Mouse (Mus musculus) kidney, postnatal 0 days (tissue): Measurements from ENCODE around the gene Imp4. TPM values are rescaled to one million over a fixed set of nuclear protein-coding genes. Genes with fewer than 3 reads are reported as not detected.

Experiments
- ATAC-seq: fragments of 200-750 bp; cut with Nextera tagmentation; replicated peaks from 2 replicates; pipeline ENCODE4 v1.8.0; 2017; ENCODE audit warnings: low read depth, moderate number of reproducible peaks, moderate TSS enrichment, moderate library complexity; ENCODE audit not compliant: low FRiP score
- DNase-seq: peaks from one replicate; pipeline ENCODE4 v3.0.0-alpha.2; 2016; ENCODE audit warnings: low spot score
- H3K27ac ChIP-seq: fragments of 300-500 bp; sonication (generic); 2 replicates; pipeline ENCODE4 v1.5.1; 2014; ENCODE audit warnings: mild to moderate bottlenecking
- H3K27me3 ChIP-seq: fragments of 300-500 bp; sonication (generic); 2 replicates; pipeline ENCODE4 v1.6.1; 2014; ENCODE audit warnings: low read length, mixed read lengths; ENCODE audit not compliant: insufficient read depth
- H3K36me3 ChIP-seq: fragments of 300-500 bp; sonication (generic); 2 replicates; pipeline ENCODE4 v1.6.1; 2014; ENCODE audit warnings: low read length, mixed read lengths; ENCODE audit not compliant: insufficient read depth
- H3K4me1 ChIP-seq: fragments of 300-500 bp; sonication (generic); replicated peaks from 2 replicates; pipeline ENCODE4 v1.6.1; 2014; ENCODE audit warnings: antibody characterized with exemption, low read length, mixed read lengths; ENCODE audit not compliant: insufficient read depth
- H3K4me2 ChIP-seq: fragments of 300-500 bp; sonication (generic); 2 replicates; pipeline ENCODE4 v1.6.1; 2014; ENCODE audit warnings: mild to moderate bottlenecking, low read length, moderate library complexity, mixed read lengths
- H3K4me3 ChIP-seq: fragments of 300-500 bp; sonication (generic); replicated peaks from 2 replicates; pipeline ENCODE4 v1.5.1; 2014; ENCODE audit warnings: low read depth, low read length
- H3K9ac ChIP-seq: fragments of 300-500 bp; sonication (generic); 2 replicates; pipeline ENCODE4 v1.6.1; 2014; ENCODE audit warnings: low read depth, low read length
- H3K9me3 ChIP-seq: fragments of 300-500 bp; sonication (generic); replicated peaks from 2 replicates; pipeline ENCODE4 v1.6.1; 2016; ENCODE audit warnings: low read length, inconsistent platforms, mixed read lengths
- CTCF ChIP-seq: IDR thresholded peaks from 2 replicates; pipeline ENCODE4 v1.5.1; 2016; ENCODE audit warnings: antibody characterized with exemption, low read depth, mild to moderate bottlenecking, moderate library complexity
- WGBS: fragments of 180-500 bp; shearing (Covaris S2); extraction: QIAGEN DNeasy Blood & Tissue Kit; methylation state at CpG from one replicate; pipeline ENCODE4 v1.1.7; 2014; 5-methylcytosine and 5-hydroxymethylcytosine counted together
- microRNA-seq: library from miRNA; unstranded; fragments of <30 nt; microRNA quantifications from one replicate; pipeline ENCODE4, GENCODE M21; 2016
- polyA plus RNA-seq: library from polyadenylated mRNA; unstranded; fragments of >200 nt; fragmentation: Nextera tagmentation; extraction: Ambion mirVana; gene quantifications from 2 replicates; pipeline ENCODE4 v1.2.1, GENCODE M21; 2015

Gene Imp4
- polyA plus RNA-seq, 1 experiment from 2014 or later = 74.9 TPM

DNA sequence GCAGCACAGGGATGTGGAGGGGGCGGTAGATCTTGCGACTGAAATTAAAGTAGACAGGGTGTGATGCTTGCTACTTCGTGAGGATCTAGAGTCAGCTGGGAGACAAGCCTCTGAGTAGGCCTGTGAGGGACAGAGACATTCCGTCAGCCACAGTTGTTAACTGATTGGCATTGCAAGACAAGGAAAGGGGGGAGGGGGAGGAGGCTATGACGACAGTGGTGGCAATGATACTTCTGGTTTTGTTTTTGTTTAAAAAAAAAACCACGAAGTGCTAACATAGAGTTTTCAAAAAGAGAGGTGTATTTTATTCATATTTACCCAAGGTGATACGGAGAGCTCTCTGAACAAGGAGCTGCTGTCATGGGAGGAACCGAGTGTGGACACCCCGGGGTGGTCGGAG, 44.8 kb downstream of the Imp4 start:
- no peaks in the 10 kb centered on the region for H3K9me3 ChIP-seq
- H3K4me3 ChIP-seq = no peak overlapping the region
- peaks cover 7% of the 10 kb centered on the region; the same call in 1 of the 2 replicates for H3K4me1 ChIP-seq
- H3K36me3 ChIP-seq = no peaks in the 10 kb centered on the region
- H3K27me3 ChIP-seq = no peaks in the 10 kb centered on the region
- TF ChIP-seq CTCF = no peak
- H3K27ac ChIP-seq = no peak overlapping the region
- WGBS = 69% methylated on average over 10 of the region's 10 CpGs
- no peak for DNase-seq
- ATAC-seq = no peak
- no peak overlapping the region for H3K9ac ChIP-seq
- no peak overlapping the region for H3K4me2 ChIP-seq

DNA sequence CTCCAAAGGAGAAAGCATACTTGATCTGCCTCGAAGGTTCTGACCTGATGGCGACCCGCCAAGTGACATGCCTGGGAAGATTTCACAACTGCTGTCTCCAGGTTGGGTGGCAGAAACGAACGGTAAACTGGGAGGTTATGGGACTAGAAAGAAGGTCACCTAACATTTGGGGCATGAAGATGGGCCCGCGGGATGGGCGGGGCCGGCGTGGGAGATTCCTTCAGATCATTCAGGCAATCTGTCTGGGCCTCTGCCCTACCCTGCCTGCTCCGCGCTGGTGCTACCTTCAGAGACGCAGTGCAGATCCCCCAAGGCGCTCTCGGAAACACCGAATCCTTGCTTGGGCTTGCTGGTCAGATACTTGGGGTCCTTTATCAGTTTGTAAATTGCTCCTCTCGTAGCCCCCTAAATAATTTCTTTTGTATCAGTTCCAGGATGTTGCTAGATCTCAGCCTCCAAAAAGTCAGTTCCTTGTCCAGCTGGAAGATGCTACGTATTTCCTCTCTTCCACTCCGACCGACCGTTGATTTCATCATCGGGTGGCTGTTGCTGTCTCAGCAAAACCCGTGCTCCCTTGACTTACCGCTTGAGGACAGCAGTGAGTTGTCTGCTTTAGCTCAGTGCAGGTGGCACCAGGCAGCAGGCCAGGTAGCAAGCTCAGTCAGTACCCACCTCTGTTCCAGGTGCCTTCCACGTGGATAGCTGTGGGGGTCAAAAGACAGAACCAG, 46.0 kb downstream of the Imp4 start:
- Histone ChIP-seq H3K4me3 (peak overlapping the region; percentile 13), H3K27me3 (no peaks in the 10 kb centered on the region), H3K4me2 (peak overlapping the region; percentile 54), H3K9ac (no peak overlapping the region), H3K9me3 (no peaks in the 10 kb centered on the region), H3K27ac (no peak overlapping the region), H3K36me3 (no peaks in the 10 kb centered on the region), H3K4me1 (peaks cover 7% of the 10 kb centered on the region; the same call in 1 of the 2 replicates)
- TF ChIP-seq CTCF = peak; percentile 72
- 5% methylated on average over 25 of the region's 25 CpGs for WGBS
- peak; percentile 43; the same call in 1 of the 2 replicates for ATAC-seq
- peak; percentile 61 for DNase-seq

DNA sequence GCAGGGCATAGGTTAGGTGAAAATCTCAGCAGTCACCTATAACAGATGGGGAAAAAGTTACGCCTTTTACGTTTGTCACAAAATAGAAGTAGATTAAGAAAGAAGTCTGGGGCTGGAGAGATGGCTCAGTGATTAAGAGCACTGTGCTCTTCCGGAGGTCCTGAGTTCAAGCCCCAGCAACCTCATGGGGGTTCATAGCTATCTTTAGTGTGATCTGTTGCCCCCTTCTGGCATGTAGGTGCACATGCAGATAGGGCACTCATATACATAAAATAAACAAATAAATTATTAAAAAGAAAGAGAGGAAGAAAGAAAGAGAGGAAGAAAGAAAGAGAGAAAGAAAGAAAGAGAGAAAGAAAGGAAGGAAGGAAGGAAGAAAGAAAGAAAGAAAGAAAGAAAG, 47.7 kb downstream of the Imp4 start:
- no peak; the same call in 1 of the 2 replicates for TF ChIP-seq CTCF
- 90% methylated on average over 3 of the region's 3 CpGs for whole genome bisulfite sequencing

DNA sequence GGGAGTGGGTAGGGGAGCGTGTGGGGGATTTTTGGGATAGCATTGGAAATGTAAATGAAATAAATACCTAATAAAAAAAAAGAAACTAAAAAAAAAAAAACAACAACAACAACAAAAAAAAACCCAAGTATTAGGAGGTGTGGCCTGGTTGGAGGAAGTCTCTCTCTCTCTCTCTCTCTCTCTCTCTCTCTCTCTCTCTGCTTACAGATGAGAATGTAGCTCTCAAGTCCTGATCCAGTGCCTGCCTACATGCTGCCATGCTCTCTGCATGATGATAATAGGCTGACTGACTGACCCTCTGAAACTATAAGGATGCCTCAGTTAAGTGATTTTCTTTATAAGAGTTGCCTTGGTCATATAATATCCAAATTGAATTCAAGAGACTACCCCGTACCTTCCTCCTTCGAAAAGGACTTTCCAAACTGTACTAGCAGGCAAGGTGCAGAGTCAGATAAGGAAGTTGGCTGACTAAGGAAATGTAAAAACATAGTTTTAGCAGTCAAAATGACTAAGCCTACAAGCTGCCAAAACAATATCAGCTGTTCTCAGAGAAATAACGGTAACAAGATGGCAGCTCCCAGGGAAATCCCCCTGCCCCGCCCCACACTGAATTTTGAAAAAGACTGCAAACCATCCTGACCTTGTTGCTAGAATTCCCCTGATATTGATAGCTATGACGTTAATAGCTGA, 50.3 kb downstream of the Imp4 start:
- DNase-seq (no peak), ATAC-seq (no peak)
- no peak overlapping the region for H3K4me2 ChIP-seq
- no peak for TF ChIP-seq CTCF
- no peaks in the 10 kb centered on the region for H3K36me3 ChIP-seq
- no peaks in the 10 kb centered on the region for H3K27me3 ChIP-seq
- WGBS = 90% methylated on average over 6 of the region's 6 CpGs
- no peak overlapping the region for H3K9ac ChIP-seq
- H3K4me1 ChIP-seq = peaks cover 7% of the 10 kb centered on the region; the same call in 1 of the 2 replicates
- no peak overlapping the region for H3K4me3 ChIP-seq
- no peak overlapping the region for H3K27ac ChIP-seq
- no peaks in the 10 kb centered on the region for H3K9me3 ChIP-seq

More for the DNA sequence above, 47.7 kb downstream of the Imp4 start:
- H3K4me2 ChIP-seq = no peak overlapping the region
- peaks cover 7% of the 10 kb centered on the region; the same call in 1 of the 2 replicates for H3K4me1 ChIP-seq
- ATAC-seq (no peak), DNase-seq (no peak)
- H3K27ac ChIP-seq = no peak overlapping the region
- H3K9me3 ChIP-seq = no peaks in the 10 kb centered on the region
- no peaks in the 10 kb centered on the region for H3K36me3 ChIP-seq
- no peak overlapping the region for H3K9ac ChIP-seq
- no peaks in the 10 kb centered on the region for H3K27me3 ChIP-seq
- H3K4me3 ChIP-seq = no peak overlapping the region

DNA sequence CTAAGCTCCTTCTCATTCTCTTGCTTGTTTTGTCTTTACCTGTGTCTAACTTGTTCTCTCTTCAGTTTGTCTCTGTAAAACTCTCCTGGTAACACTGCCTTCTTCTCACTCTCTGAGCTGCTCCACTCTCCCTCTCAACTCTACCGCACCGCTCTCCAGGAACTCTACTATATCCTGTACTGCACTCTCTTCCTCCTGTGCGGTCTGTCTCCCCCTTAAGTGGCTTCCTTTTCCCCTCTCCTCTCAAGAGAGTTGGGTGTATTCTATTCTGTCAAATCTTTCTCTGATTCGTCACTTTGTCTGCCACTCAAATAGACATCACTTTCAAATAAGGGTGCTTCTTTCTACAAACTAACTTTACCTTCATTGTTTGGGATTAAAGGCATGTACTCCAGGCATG, 51.8 kb downstream of the Imp4 start:
- no peak overlapping the region for H3K9ac ChIP-seq

More for the DNA sequence above, 51.8 kb downstream of the Imp4 start:
- H3K27ac ChIP-seq = no peak overlapping the region
- no peak overlapping the region for H3K4me2 ChIP-seq
- no peak overlapping the region for H3K4me3 ChIP-seq
- no peaks in the 10 kb centered on the region for H3K4me1 ChIP-seq
- DNase-seq (no peak), ATAC-seq (no peak)
- H3K9me3 ChIP-seq = no peaks in the 10 kb centered on the region
- 74% methylated on average over 4 of the region's 4 CpGs for WGBS
- H3K36me3 ChIP-seq = no peaks in the 10 kb centered on the region
- TF ChIP-seq CTCF = no peak
- H3K27me3 ChIP-seq = no peaks in the 10 kb centered on the region

Small RNA genes within 50 kb of the gene (microRNA-seq; reads per million reads assigned to microRNA genes)
- gene Mir5103 = 1.6 reads per million

Other genes with a start within 250 kb of the Imp4 start
- 42.7 and 42.8 TPM in 2 replicates for gene Ccdc115, start 179 bp upstream of the Imp4 start, polyA plus RNA-seq
- 29.0 and 33.9 TPM in 2 replicates for gene Ptpn18, start 19.9 kb downstream of the Imp4 start, polyA plus RNA-seq
- gene Prss39, start 58.6 kb downstream of the Imp4 start, polyA plus RNA-seq = not detected in 2 replicates
- 0.13 and 0.14 TPM in 2 replicates for gene Cfc1, start 95.8 kb downstream of the Imp4 start, polyA plus RNA-seq
- gene Prss40, start 121.1 kb downstream of the Imp4 start, polyA plus RNA-seq = not detected in 2 replicates
- not detected in 2 replicates for gene Amer3, start 139.8 kb downstream of the Imp4 start, polyA plus RNA-seq